Mouse (Mus musculus): ENCODE results near the gene Ptprg. TPM values are rescaled to one million over a fixed set of nuclear protein-coding genes. Genes with fewer than 3 reads are reported as not detected.

Gene Ptprg
- polyA plus RNA-seq, 1 experiment = 16.6 TPM

GRCm38 (mm10) chr14:11938912-11939311, 385.6 kb downstream of the Ptprg start:
- H3K27me3 ChIP-seq (ENCODE audit: control insufficient read depth, insufficient read depth, insufficient read length) = no peaks in the 10 kb centered on the region
- H3ac ChIP-seq (ENCODE audit: control insufficient read depth, insufficient read length, low read depth) = no peak overlapping the region
- H3K79me3 ChIP-seq (ENCODE audit: low read depth) = no peaks in the 10 kb centered on the region

GRCm38 (mm10) chr14:11941989-11942514, 388.7 kb downstream of the Ptprg start:
- H3ac ChIP-seq (ENCODE audit: control insufficient read depth, insufficient read length, low read depth) = no peak overlapping the region
- TF ChIP-seq CEBPB (IDR thresholded peaks at IDR 0.05; ENCODE audit: low read depth) (no peak), USF1 (IDR thresholded peaks at IDR 0.05; ENCODE audit: low read depth) (no peak), FOSL1 (IDR thresholded peaks at IDR 0.05; ENCODE audit: insufficient read depth, low read length, poor library complexity, severe bottlenecking) (no peak), MYOG (IDR thresholded peaks at IDR 0.05; ENCODE audit: control insufficient read depth, extremely low read depth, insufficient read length) (no peak), MAX (IDR thresholded peaks at IDR 0.05) (no peak), MYOD1 (IDR thresholded peaks at IDR 0.05; ENCODE audit: control insufficient read depth, insufficient read length, low read depth) (no peak), CTCF (IDR thresholded peaks at IDR 0.05; ENCODE audit: control insufficient read depth, insufficient read depth, insufficient read length) (no peak)
- no peaks in the 10 kb centered on the region for H3K79me2 ChIP-seq (ENCODE audit: control insufficient read depth, insufficient read depth)
- H3K79me3 ChIP-seq (ENCODE audit: low read depth) = no peaks in the 10 kb centered on the region
- no peaks in the 10 kb centered on the region for H3K27me3 ChIP-seq (ENCODE audit: control insufficient read depth, insufficient read depth, insufficient read length)
- no peaks in the 10 kb centered on the region for H3K36me3 ChIP-seq (ENCODE audit: control insufficient read depth, insufficient read depth)
- no peak overlapping the region for H3K4me3 ChIP-seq (ENCODE audit: insufficient read depth, poor library complexity, severe bottlenecking)

More at GRCm38 (mm10) chr14:11938912-11939311, 385.6 kb downstream of the Ptprg start:
- H3K79me2 ChIP-seq (ENCODE audit: control insufficient read depth, insufficient read depth) = no peaks in the 10 kb centered on the region
- TF ChIP-seq CTCF (IDR thresholded peaks at IDR 0.05; ENCODE audit: control insufficient read depth, insufficient read depth, insufficient read length) (no peak), FOSL1 (IDR thresholded peaks at IDR 0.05; ENCODE audit: insufficient read depth, low read length, poor library complexity, severe bottlenecking) (no peak), CEBPB (IDR thresholded peaks at IDR 0.05; ENCODE audit: low read depth) (no peak), MAX (IDR thresholded peaks at IDR 0.05) (no peak), MYOG (IDR thresholded peaks at IDR 0.05; ENCODE audit: control insufficient read depth, extremely low read depth, insufficient read length) (no peak), MYOD1 (IDR thresholded peaks at IDR 0.05; ENCODE audit: control insufficient read depth, insufficient read length, low read depth) (no peak)
- no peak overlapping the region for H3K4me3 ChIP-seq (ENCODE audit: insufficient read depth, poor library complexity, severe bottlenecking)
- H3K36me3 ChIP-seq (ENCODE audit: control insufficient read depth, insufficient read depth) = no peaks in the 10 kb centered on the region

- no peaks in the 10 kb centered on the region for H3K27me3 ChIP-seq (ENCODE audit: control insufficient read depth, insufficient read depth, insufficient read length)
- H3K36me3 ChIP-seq (ENCODE audit: control insufficient read depth, insufficient read depth) = no peaks in the 10 kb centered on the region
- H3ac ChIP-seq (ENCODE audit: control insufficient read depth, insufficient read length, low read depth) = no peak overlapping the region
- H3K79me2 ChIP-seq (ENCODE audit: control insufficient read depth, insufficient read depth) = no peaks in the 10 kb centered on the region
- H3K4me3 ChIP-seq (ENCODE audit: insufficient read depth, poor library complexity, severe bottlenecking) = no peak overlapping the region
- TF ChIP-seq FOSL1 (IDR thresholded peaks at IDR 0.05; ENCODE audit: insufficient read depth, low read length, poor library complexity, severe bottlenecking) = no peak
- TF ChIP-seq MYOG (IDR thresholded peaks at IDR 0.05; ENCODE audit: control insufficient read depth, extremely low read depth, insufficient read length) = no peak
- TF ChIP-seq MAX (IDR thresholded peaks at IDR 0.05) = no peak
- no peak for TF ChIP-seq MYOD1 (IDR thresholded peaks at IDR 0.05; ENCODE audit: control insufficient read depth, insufficient read length, low read depth)
- no peak for TF ChIP-seq USF1 (IDR thresholded peaks at IDR 0.05; ENCODE audit: low read depth)
- no peak for TF ChIP-seq CTCF (IDR thresholded peaks at IDR 0.05; ENCODE audit: control insufficient read depth, insufficient read depth, insufficient read length)
- TF ChIP-seq CEBPB (IDR thresholded peaks at IDR 0.05; ENCODE audit: low read depth) = no peak
- H3K79me3 ChIP-seq (ENCODE audit: low read depth) = no peaks in the 10 kb centered on the region
Measured at GRCm38 (mm10) chr14:11950379-11950778, 397.0 kb downstream of the Ptprg start.

- TF ChIP-seq CEBPB (IDR thresholded peaks at IDR 0.05; ENCODE audit: low read depth) = no peak
- TF ChIP-seq CTCF (IDR thresholded peaks at IDR 0.05; ENCODE audit: control insufficient read depth, insufficient read depth, insufficient read length) = no peak
- TF ChIP-seq USF1 (IDR thresholded peaks at IDR 0.05; ENCODE audit: low read depth) = no peak
- no peak for TF ChIP-seq MYOG (IDR thresholded peaks at IDR 0.05; ENCODE audit: control insufficient read depth, extremely low read depth, insufficient read length)
- TF ChIP-seq MAX (IDR thresholded peaks at IDR 0.05) = no peak
- no peak for TF ChIP-seq MYOD1 (IDR thresholded peaks at IDR 0.05; ENCODE audit: control insufficient read depth, insufficient read length, low read depth)
- TF ChIP-seq FOSL1 (IDR thresholded peaks at IDR 0.05; ENCODE audit: insufficient read depth, low read length, poor library complexity, severe bottlenecking) = no peak
- H3K36me3 ChIP-seq (ENCODE audit: control insufficient read depth, insufficient read depth) = no peaks in the 10 kb centered on the region
- H3K79me3 ChIP-seq (ENCODE audit: low read depth) = no peaks in the 10 kb centered on the region
- H3ac ChIP-seq (ENCODE audit: control insufficient read depth, insufficient read length, low read depth) = no peak overlapping the region
- H3K4me3 ChIP-seq (ENCODE audit: insufficient read depth, poor library complexity, severe bottlenecking) = no peak overlapping the region
- H3K27me3 ChIP-seq (ENCODE audit: control insufficient read depth, insufficient read depth, insufficient read length) = no peaks in the 10 kb centered on the region
- no peaks in the 10 kb centered on the region for H3K79me2 ChIP-seq (ENCODE audit: control insufficient read depth, insufficient read depth)
Measured at GRCm38 (mm10) chr14:11955020-11955882, 401.9 kb downstream of the Ptprg start.

- TF ChIP-seq FOSL1 (IDR thresholded peaks at IDR 0.05; ENCODE audit: insufficient read depth, low read length, poor library complexity, severe bottlenecking) (no peak), CEBPB (IDR thresholded peaks at IDR 0.05; ENCODE audit: low read depth) (no peak), CTCF (IDR thresholded peaks at IDR 0.05; ENCODE audit: control insufficient read depth, insufficient read depth, insufficient read length) (no peak), MYOD1 (IDR thresholded peaks at IDR 0.05; ENCODE audit: control insufficient read depth, insufficient read length, low read depth) (no peak), USF1 (IDR thresholded peaks at IDR 0.05; ENCODE audit: low read depth) (no peak), MAX (IDR thresholded peaks at IDR 0.05) (no peak), MYOG (IDR thresholded peaks at IDR 0.05; ENCODE audit: control insufficient read depth, extremely low read depth, insufficient read length) (no peak)
- Histone ChIP-seq H3K79me2 (ENCODE audit: control insufficient read depth, insufficient read depth) (no peaks in the 10 kb centered on the region), H3ac (ENCODE audit: control insufficient read depth, insufficient read length, low read depth) (no peak overlapping the region), H3K36me3 (ENCODE audit: control insufficient read depth, insufficient read depth) (no peaks in the 10 kb centered on the region), H3K4me3 (ENCODE audit: insufficient read depth, poor library complexity, severe bottlenecking) (no peak overlapping the region), H3K79me3 (ENCODE audit: low read depth) (no peaks in the 10 kb centered on the region), H3K27me3 (ENCODE audit: control insufficient read depth, insufficient read depth, insufficient read length) (no peaks in the 10 kb centered on the region)
Measured at GRCm38 (mm10) chr14:11960269-11961121, 407.2 kb downstream of the Ptprg start.

All from C2C12 (cell line).